Mouse (Mus musculus) cortical plate, adult 2 months (tissue): ENCODE measurements around the gene Pdzrn3.

ENCODE experiments used
- CTCF ChIP-seq: fragments of 200-500 bp; IDR thresholded peaks from 2 replicates; pipeline ENCODE4 v1.5.1; 2011; ENCODE audit warnings: mild to moderate bottlenecking, control low read depth, low read length; ENCODE audit not compliant: insufficient read depth; ENCODE audit errors: extremely low read depth
- POLR2A ChIP-seq: fragments of 200-500 bp; IDR thresholded peaks from 2 replicates; pipeline ENCODE4 v1.6.1; 2011; ENCODE audit warnings: mild to moderate bottlenecking, low read length, control low read depth; ENCODE audit not compliant: insufficient read depth; ENCODE audit errors: extremely low read depth

DNA sequence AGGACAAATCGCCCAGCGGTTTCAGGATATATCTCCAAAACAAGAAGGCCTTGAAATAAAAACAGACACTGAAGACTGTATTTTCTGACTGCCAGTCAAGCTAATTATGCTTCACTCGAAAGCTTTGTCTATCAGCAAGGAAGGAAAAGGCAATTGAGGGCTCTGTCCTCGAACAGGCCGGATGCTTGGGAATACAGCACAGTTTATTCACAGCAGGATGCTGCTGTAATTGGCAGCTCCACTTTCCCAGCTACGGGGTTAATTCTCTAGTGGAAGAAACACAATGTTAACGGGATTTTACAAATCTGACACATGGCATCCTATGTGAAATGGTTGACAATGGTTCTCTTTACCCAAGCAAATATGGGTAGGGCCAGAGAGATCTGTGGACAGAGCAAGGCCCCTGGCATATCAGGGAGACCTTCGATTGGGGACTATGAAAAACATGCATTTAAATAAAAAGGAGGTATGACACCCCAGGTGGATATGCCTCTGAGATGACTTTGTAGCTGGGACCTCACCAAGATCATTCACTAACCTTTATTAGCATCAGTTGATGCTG is 150.3 kb downstream of the Pdzrn3 start:
- no peak for TF ChIP-seq POLR2A
- no peak for TF ChIP-seq CTCF
